Mouse (Mus musculus): Measurements from ENCODE around the gene Olfr10.
"Not testable (repeated sequence)": the region's sequence is repeated elsewhere in the genome, so short reads cannot be mapped to it uniquely, and the experiment has no call there.

DNA sequence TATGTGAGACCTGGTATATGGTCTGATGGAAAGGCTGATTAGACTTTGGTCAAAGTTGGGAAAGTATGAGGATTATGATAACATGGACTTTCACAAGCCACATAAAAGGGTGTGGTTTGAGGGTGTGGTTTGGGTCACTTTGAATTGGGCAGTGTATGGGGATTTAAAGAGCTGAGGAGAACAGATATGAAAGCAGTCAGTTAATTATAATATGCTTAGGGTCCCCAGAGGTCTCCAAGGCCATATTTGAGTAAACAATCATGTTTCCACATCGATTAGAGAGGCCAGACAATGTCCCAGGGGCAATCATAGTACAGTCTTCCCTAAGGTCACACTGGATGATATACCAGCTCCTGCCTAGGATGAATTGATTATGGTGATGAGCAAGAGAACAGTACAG is 19.6 kb upstream of the Olfr10 start, which contains the start of gene Olfr1392:
- TF ChIP-seq CTCF, EP300 (IDR thresholded peaks at IDR 0.05; ENCODE audit: low read depth): not testable (repeated sequence)
